Mouse (Mus musculus) layer of hippocampus, adult 2 months (tissue): ENCODE measurements around the gene Aff1. TPM values are rescaled to one million over a fixed set of nuclear protein-coding genes. Genes with fewer than 3 reads are reported as not detected.

Source experiments
- DNase-seq, 2 experiments: peaks; one replicate each; pipeline ENCODE4 v3.0.0; 2022; ENCODE audit warnings: low spot score in 2 of 2
- H3K27ac ChIP-seq: fragments of 200-600 bp; 2 replicates; pipeline ENCODE4 v1.8.1; 2022
- H3K4me3 ChIP-seq: fragments of 200-600 bp; 2 replicates; pipeline ENCODE4 v1.8.1; 2022; ENCODE audit warnings: mild to moderate bottlenecking
- CTCF ChIP-seq: fragments of 200-600 bp; conservative IDR thresholded peaks from 2 replicates; pipeline ENCODE4 v1.8.1; 2022; ENCODE audit warnings: antibody characterized with exemption, mild to moderate bottlenecking, moderate library complexity
- total RNA-seq, 2 experiments: library from RNA; stranded (reverse); gene quantifications; 2 replicates each; pipeline ENCODE4 v1.2.3; 2021

Gene Aff1
- total RNA-seq, 2 experiments from 2014 or later = 18.0 to 21.3 TPM

DNA sequence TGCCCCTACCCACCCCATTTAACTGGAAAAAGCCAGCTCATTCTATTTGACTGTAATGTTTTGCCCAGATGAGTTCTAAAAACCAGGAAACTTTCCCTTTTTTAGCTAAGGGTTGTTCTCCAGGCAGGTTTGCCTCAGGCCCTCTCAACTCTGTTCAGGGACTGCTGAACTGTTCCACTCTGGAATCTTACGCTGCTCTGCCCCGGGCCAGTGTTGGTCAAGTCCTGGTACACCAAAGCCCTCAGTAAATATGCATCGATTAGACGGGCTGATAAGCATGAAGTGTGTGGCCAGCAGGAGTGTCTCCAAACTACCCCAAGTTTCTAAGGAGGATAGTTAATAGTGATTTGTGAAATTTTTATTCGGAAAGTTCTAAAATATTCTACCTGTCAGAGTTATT lies 46.3 kb downstream of the Aff1 start:
- TF ChIP-seq CTCF = no peak
- no peak for DNase-seq
- Histone ChIP-seq H3K27ac (no peak overlapping the region), H3K4me3 (no peak overlapping the region)

DNA sequence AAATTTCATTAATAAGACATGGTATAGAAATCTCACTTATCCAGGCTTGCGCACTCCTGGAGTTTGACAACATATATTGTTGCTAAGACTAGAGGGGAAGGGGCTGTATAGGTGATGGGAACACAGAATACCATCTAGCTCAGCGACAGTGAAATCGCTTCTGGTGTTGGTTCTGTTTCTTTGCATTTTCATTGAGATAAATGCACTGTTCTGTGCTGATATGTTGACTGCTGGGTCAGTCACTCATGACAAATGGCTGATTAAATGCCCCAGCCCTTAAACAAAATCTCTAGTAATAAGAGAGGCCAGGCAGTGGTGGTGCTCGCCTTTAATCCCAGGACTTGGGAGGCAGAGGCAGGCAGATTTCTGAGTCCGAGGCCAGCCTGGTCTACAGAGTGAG lies 47.0 kb downstream of the Aff1 start:
- no peak overlapping the region for H3K4me3 ChIP-seq
- no peak for DNase-seq
- TF ChIP-seq CTCF = no peak
- no peak overlapping the region for H3K27ac ChIP-seq

DNA sequence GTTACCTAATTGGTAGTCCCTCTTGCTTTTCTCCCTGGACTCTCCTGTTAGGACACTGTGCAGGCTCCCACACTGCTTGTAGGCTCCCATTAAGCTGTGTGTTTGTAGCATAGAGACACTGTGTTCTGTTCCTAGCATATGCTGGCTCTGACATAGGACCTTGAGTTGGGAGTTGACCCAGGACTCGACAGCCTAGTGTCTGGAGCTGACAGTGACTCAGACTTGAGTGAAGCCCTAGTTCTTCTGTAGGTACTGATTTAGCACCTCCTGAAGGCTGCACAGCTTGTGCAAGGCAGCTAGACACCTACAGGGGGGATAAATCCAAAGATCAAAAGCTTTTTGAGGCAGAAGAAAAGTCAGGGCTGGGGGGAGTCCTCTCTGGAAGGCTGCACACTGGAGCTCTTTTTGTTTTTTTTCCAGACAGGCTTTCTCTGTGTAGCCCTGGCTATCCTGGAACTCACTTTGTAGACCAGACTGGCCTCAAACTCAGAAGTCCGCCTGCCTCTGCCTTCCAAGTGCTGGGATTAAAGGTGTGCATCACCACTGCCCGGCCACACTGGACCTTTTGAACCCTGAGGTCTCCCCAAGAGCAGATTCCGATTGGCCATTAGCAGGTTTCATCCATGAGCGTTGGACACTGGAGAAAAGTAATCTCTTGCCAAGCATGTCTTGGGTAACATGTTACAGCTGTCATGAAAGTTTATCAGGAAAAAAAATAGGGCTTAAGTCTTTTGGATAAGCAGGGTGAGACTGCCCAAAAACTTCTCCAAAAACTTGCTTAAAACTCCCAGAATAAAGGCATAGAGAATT lies 48.1 kb downstream of the Aff1 start:
- DNase-seq = no peak
- TF ChIP-seq CTCF = no peak
- Histone ChIP-seq H3K27ac (no peak overlapping the region), H3K4me3 (no peak overlapping the region)

DNA sequence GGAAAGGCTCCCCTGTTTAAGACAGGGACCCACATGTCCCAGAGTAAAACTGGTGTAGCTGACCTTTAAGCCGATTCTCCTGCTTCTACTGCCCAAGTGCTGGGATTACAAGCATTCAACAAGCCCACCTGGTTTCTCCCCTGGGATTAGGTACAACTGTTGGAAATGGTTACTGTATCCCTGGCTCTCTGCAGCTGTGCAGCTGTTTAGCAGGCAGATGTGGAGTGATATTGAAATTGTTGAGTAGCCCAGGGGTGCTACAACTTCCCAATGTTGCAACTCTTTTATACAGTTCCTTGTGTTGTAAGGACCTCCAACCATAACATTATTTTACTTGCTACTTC lies 48.7 kb downstream of the Aff1 start:
- Histone ChIP-seq H3K4me3 (no peak overlapping the region), H3K27ac (no peak overlapping the region)
- no peak for DNase-seq
- no peak for TF ChIP-seq CTCF

DNA sequence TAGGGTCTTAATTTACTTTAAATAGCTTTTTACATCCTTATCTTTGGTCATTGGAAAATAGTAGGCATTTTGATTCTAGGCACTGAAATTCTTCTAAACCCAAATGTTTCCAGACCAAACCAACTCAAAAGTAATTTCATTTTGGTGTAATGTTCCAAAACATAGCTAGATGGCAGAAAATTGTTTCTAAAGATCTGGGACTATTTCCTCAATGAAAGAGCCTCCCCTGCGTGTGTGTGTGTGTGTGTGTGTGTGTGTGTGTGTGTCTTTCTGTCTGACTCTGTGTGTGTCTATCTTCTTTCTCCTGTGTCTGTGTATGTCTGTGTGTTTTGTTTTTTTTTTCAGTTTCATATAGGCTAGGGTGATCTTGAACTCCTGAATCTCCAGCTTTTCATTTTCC lies 49.3 kb downstream of the Aff1 start:
- no peak overlapping the region for H3K4me3 ChIP-seq
- no peak for DNase-seq
- peak; percentile 62 for TF ChIP-seq CTCF
- H3K27ac ChIP-seq = no peak overlapping the region

DNA sequence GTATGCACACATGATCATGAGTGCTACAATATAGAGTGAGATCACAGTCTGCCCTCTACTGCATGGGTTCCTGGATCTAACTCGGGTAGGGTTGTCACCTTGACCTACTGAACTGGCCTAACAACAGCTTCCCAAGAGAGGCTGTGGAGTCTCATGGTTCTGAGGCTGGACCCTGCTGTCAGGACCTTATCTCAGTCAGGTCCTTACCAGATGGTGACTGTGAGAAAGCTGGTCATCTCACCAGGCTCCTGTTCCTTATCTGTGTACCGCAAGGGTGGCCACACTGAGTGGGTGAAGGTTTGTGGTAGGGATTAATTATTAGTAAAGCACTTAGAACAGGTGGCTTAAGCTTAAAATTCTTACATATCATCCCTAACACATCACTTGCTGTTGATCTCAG lies 49.8 kb downstream of the Aff1 start:
- no peak for TF ChIP-seq CTCF
- H3K4me3 ChIP-seq = no peak overlapping the region
- DNase-seq = no peak

DNA sequence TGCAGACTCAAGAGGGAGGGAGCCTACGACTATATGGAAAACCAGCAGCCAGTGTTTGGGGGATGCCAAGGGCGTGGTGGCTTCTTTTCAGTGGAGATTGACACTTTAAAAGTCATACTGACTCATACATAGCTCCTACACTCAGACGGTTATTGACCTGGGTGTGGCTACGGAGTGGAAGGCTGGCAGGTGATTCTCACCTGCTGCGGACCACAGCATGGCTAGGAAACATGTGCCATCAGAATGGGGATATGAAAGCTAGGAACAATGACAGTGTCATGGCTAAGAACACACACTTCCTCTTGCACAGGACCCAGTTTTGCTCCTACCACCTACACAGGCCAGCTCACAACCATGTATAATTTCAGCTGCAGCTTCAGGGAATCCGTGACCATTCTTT lies 52.4 kb downstream of the Aff1 start:
- H3K4me3 ChIP-seq = no peak overlapping the region
- DNase-seq = no peak
- H3K27ac ChIP-seq = no peak overlapping the region
- TF ChIP-seq CTCF = no peak

More for the DNA sequence above, 49.8 kb downstream of the Aff1 start:
- no peak overlapping the region for H3K27ac ChIP-seq

DNA sequence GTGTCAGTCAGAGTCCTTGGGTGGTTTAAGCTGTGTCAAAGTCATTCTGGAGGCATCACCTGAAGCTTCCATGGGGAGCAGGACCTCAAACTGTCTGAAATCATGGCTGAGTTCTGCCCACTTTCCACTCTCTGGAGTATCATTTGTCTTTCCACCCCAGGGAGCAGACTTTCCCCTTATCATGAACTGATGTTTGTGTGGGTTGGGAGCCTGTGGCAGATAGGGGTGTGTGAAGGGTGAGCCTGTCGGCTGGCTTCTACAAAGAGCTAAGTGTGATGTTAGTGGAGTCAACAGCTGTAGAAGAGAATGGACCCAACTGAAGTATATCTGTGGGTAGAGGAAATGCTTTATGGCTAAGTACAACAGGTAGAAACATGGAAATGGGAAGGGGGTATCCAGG lies 53.5 kb downstream of the Aff1 start:
- no peak overlapping the region for H3K27ac ChIP-seq
- DNase-seq = no peak
- no peak overlapping the region for H3K4me3 ChIP-seq
- TF ChIP-seq CTCF = no peak

DNA sequence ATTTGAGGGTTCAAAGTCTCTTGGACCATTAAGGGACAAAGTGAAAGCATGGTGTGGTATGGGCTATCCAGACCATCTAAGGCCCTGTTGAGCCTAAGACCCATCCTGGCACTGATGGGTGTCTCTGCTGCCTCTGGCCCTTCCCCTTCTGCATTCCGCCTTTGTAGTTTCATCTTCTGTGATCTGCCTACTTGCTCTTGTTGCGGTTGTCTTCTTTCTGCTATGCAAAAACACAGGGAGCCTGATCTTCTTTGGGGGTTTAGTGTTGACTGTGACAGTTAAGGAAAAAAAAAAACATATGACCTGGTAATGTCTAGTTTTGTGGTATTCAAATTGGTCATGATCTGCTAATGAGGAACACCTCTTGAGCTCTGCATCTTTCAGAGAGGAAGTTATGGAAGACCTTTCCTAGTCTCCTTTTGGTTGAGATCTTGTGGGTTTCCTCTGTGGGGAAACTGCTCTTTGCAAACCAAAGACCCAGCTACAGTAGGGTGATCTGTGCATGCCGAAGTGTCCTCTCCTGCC lies 54.4 kb downstream of the Aff1 start:
- Histone ChIP-seq H3K27ac (no peak overlapping the region), H3K4me3 (no peak overlapping the region)
- TF ChIP-seq CTCF = no peak
- no peak for DNase-seq

DNA sequence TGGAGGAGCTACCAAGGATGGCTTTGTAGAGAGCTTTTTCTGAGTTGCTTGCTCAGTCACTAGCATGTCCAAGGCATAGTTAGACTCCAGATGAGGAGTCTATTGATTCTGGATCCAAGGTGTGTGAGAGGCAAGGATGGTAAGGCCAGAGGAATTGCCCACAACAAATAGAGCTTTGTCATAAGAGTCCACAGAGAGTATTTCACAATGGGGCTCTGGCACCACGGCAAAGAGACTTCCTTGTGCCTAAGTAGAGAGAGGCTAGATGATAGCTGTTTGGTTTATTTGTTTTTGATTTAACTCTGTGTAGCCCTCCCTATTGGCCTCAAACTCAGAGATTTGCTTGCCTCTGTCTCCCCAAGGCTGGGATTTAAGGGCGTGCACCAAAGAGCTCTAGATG lies 54.9 kb downstream of the Aff1 start:
- Histone ChIP-seq H3K27ac (no peak overlapping the region), H3K4me3 (no peak overlapping the region)
- no peak for TF ChIP-seq CTCF
- no peak for DNase-seq

DNA sequence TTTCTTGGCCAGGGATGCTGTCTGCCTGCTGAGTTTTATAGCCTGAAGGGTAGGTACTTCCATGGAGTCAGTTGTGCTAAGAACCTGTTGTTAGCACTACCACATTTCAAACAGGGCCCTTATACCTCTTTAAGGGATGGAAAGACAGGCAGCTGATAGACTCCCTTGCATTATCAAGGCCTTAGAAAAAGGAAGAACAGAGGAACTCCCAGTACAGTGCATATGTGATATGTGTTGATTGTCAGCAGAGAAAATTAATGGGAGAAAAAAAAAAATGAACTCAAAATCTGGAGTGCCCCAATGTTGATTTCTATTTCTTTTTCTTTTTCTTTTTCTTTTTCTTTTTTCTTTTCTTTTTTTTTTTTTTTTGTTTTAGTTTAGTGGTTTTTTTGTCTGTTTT lies 56.2 kb downstream of the Aff1 start:
- Histone ChIP-seq H3K4me3 (no peak overlapping the region), H3K27ac (no peak overlapping the region)
- TF ChIP-seq CTCF = no peak
- no peak for DNase-seq

DNA sequence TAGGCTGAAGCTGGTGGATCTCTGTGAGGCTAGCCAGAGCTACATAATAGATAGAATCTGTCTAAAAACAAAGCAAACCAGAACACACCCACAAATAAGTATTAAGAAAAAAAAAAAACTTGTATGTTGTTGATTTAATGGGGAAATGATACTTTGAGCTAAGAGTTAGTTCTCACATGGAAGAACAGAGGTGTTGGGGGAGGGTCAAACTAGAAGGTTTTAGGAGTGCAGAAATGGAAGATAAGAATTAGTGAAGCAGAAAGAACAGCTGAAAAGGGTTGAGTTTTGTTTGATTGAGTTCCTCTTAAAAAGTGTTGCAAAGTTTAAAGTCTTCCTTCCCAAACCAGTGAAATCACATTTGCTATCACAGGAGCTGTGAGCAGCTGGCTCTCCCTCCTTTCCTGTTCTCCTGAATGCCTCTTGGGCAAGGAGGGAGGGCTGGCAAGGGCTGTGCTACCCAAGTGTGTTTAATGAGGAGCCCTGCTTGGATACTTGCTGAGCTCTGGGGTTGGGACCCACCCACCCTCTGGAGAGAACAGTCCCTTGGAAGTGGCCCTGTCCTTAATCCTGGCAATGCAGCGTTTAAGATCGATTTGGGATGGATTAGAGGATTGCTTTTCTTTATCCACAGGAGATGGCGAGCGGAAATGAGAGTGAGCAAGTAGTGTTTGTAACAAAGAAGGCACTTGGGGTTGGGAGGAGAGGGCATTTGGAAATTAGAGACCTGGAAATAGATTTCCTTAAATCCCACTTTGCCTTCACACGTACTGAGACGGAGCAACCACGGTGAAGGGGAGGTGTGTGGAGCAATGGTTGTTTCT lies 57.5 kb downstream of the Aff1 start:
- TF ChIP-seq CTCF = no peak
- H3K27ac ChIP-seq = no peak overlapping the region
- H3K4me3 ChIP-seq = no peak overlapping the region
- DNase-seq = no peak

DNA sequence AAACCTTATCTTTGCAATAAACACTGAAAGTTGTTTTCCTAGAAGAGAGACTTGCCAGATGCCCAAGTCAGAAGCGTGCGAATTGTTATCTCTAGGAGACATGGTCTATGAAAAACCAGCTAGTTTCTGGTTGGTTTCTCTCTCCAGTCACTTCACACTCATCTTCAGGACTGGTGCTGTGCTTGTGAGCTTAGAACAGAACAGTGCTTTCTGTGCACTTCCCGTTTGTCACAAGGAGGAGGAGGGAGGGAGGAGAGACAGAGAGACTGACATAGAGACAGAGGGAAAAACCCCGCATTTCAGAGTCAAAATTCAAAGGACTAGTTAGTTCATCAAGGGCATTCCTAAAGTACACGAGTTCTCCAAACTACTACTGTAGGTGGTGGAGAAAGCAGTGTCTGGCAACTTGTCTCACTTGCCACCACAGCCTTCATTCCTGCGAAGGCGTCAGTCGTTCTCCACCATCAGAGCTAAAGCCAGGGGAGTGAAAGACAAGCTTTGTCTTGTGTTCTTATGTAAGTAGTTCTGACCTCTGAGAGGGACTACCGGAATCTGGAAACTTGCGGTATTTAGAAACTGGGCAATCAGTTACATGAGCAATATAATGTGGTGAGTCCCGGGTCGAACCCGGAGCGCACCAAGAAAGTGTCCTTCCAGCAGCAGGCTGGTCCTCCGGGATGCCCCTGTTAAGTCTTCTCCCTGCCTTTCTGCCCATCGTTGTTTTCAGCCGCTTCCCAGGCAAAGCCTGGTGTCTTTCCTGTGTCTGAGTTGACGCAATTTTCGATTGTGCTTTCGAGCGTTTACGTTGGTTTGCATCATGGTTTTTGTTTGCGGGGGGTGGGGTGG lies 60.7 kb downstream of the Aff1 start:
- TF ChIP-seq CTCF = no peak
- Histone ChIP-seq H3K4me3 (peak overlapping the region; percentile 93), H3K27ac (peak overlapping the region; percentile 98)
- no peak for DNase-seq
